ENCODE assay signal across 14 mouse cellular contexts in genomic region chr8:91990952-91991351, GRCm38 (mm10).
DNase-seq lines count a peak whose midpoint lies in the region; ATAC-seq lines count a peak whose summit lies in the region.
"Had no signal": no experiment of that assay in that cellular context is flagged by ENCODE, and none has a peak within 500 bp of the region (broad histone marks: within the 10 kb centered on the region; RNA-seq: fewer than 3 reads in every experiment).

No protein-coding gene starts in this region.

- H3K4me3 ChIP-seq in midbrain, embryonic 12.5 days = no peak overlapping the region
- H3K4me3 ChIP-seq: gastrocnemius, adult 2 months; limb, embryonic 15.5 days had no signal

- peaks cover 27% of the 10 kb centered on the region for H3K27me3 ChIP-seq in midbrain, embryonic 12.5 days

- H3K27ac ChIP-seq in midbrain, embryonic 12.5 days (replicated peaks) = peak overlapping the region; percentile 86
- H3K27ac ChIP-seq: embryonic facial prominence, embryonic 13.5 days; gastrocnemius, adult 2 months; limb, embryonic 15.5 days had no signal

- ATAC-seq in granulocyte monocyte progenitor cell, adult 5-6 weeks (replicated peaks; ENCODE audit: poor library complexity, severe bottlenecking) = peak; percentile 93
- no peak for ATAC-seq in midbrain, embryonic 12.5 days (ENCODE audit: low FRiP score, low read depth)

- 29% methylated on average over 5 of the region's 5 CpGs for WGBS in midbrain, embryonic 12.5 days

- H3K9ac ChIP-seq in midbrain, embryonic 12.5 days (replicated peaks) = 0 out of 2 replicates have a peak overlapping the region, but pooled peaks have one; percentile 20
- H3K9ac ChIP-seq: embryonic facial prominence, embryonic 13.5 days; limb, embryonic 15.5 days had no signal

- peak; percentile 19 for DNase-seq in embryo, embryonic 11 days
- DNase-seq in embryo, embryonic 9.5 days (ENCODE audit: extremely low spot score) = no peak
- peak; percentile 46 for DNase-seq in kidney, postnatal 10 days
- no peak for DNase-seq in kidney, adult 18-20 months
- no peak for DNase-seq in layer of hippocampus, adult 18-20 months (ENCODE audit: low spot score in 2 of 2)
- DNase-seq in thymus, postnatal 0 days (ENCODE audit: low spot score) = no peak
- DNase-seq: adrenal gland, adult 2 months; gastrocnemius, adult 2 months; layer of hippocampus, adult 9-11 months had no signal

- H3K4me2 ChIP-seq in midbrain, embryonic 12.5 days (replicated peaks) = peak overlapping the region; percentile 34
- H3K4me2 ChIP-seq: limb, embryonic 15.5 days had no signal

- peaks cover 55% of the 10 kb centered on the region for H3K4me1 ChIP-seq in midbrain, embryonic 12.5 days

- no peaks in the 10 kb centered on the region for H3K36me3 ChIP-seq in midbrain, embryonic 12.5 days
- H3K36me3 ChIP-seq: embryonic facial prominence, embryonic 13.5 days; G1E; limb, embryonic 15.5 days had no signal

- no peaks in the 10 kb centered on the region for H3K9me3 ChIP-seq in midbrain, embryonic 12.5 days
- H3K9me3 ChIP-seq: embryonic facial prominence, embryonic 13.5 days; limb, embryonic 15.5 days had no signal

Comparison
In these comparisons a context has a peak if more than half of its experiments do, and no peak if none do; other contexts are left out.
1. DNase-seq: peak in embryo, embryonic 11 days (single experiment) and kidney, postnatal 10 days (single experiment); none in embryo, embryonic 9.5 days (single experiment), kidney, adult 18-20 months (single experiment), layer of hippocampus, adult 18-20 months (0 of 2) and thymus, postnatal 0 days (single experiment).